Mouse (Mus musculus) monocyte, adult 2 months (primary cell): Measurements from ENCODE around the gene Mavs.
A peak's percentile ranks its signal among the peaks of the same experiment; 100 is the strongest.

Source experiments
- DNase-seq, 2 experiments: peaks; one replicate each; pipeline ENCODE4 v3.0.0; 2022; ENCODE audit warnings: low spot score in 2 of 2, low read depth in 1 of 2

Gene Mavs

DNA sequence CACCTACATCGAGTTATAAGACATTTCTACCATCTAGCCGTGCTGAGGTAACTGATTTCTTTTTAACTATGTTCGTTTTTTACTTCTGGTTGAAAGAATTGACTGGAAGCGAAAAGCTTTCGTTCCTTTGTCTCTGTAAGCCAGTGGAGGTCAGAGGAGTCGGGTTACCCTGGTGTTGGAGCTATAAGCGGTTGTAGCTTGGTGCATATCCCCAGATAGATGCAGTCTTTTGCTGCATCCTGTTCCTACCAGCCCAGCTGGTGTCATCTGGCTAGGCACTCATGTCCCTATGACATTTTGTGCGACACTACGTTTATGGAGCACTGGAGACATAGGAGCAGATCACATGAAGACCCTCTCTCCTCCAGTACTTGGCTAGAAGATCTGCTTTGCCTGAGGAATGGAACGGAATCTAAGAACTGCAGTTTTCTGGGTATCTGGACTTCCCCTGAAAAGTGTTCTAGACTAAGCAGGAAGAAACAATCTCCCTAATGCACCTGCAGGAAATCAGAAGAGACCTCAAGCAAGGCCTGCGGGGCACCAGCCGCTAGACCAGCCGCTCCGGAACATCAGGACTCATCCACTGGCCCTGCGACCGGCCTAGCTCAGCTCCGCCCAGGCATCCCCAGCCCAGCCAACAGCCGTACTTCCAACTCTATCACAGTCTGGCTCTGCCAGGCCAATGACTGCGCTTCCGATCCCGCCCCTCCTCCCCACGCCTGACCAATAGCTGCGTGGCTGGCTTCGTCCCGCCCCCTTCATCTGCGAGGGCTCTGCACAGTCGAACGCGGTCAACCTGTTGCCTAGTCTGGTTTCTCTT is at the start of gene Mavs:
Gene Mavs (plus strand): TSS at position 757 of the 820 bp plus-strand sequence.
- DNase-seq: peak; percentile 81 to 88

DNA sequence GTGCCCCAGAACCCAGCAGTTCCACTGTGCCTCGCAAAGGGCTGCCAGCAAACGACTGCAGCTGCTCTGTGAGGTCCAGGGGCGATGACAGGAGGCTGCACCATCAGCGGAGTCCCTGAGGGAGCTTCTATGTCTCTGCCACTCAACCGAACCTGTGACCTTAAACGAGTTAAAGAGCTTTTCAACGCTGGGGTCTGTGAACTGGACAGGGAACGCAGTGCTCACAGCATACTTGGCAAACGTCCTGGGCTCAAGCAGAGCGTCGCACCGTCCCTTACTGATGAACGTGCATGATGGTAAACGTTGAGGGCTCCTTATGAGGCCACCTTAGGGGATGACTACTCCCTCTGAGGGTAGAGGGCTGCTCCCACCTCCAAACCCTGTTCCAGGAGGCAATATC is 47.5 kb upstream of the Mavs start:
- DNase-seq: no peak

DNA sequence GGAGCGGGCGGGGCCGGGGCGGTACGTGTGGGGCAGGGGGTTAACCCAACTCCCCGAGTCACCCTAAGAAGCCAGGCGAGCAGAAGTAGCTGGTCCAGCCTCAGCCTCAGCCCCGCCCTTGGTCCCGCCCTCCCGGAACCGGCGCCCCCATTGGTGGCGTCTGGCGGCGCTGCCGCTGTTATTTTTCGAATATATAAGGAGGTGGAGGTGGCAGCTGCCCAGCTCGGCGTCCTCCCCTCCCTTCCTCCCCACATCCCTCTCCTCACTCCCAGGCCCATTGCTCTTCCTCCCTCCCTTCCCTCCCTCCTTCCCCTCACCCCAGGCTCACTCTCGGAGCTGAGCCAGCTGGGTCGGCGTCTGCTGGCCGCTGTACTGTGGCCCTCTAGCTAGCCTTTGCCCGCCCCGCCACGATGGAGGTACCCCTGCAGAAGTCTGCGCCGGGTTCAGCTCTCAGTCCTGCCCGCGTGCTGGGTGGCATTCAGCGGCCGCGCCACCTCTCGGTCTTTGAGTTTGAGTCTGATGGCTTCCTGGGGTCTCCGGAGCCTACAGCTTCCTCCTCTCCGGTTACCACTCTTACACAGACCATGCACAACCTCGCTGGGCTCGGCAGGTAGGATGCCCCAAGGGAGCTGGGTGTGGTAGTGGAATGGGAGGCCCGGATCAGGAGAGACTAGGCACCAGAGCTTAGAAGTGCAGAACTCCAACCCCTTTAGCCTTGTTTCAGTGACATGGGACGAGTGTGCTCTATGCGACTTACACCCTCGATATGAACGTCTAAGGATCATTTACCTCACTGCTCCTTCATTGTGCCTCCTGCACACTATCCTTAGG is 46.9 kb upstream of the Mavs start, which contains the start of the genes Cdc25b and Spef1:
Gene Cdc25b (plus strand): TSS at position 179 of the 831 bp plus-strand sequence.
Gene Spef1 (minus strand): TSS at position 512 of the 831 bp plus-strand sequence.
- DNase-seq: peak in 1 of 2 experiments; percentile 72

DNA sequence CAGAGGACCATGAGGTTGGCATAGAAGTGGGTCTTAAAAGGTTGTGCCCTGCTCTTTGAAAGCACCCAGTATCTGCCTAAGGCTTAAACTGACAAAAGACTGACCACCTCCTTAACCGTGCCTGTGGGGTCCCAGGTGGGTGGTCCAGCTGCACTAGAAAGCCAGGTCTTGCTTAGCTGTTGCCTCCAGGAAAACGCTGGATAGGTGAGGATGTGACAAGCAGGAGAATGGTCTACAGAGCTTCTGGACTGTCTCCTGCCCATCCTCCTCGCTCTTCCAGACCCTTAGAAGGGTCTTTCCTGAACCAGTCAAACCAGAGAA is 46.3 kb upstream of the Mavs start:
- DNase-seq: no peak

DNA sequence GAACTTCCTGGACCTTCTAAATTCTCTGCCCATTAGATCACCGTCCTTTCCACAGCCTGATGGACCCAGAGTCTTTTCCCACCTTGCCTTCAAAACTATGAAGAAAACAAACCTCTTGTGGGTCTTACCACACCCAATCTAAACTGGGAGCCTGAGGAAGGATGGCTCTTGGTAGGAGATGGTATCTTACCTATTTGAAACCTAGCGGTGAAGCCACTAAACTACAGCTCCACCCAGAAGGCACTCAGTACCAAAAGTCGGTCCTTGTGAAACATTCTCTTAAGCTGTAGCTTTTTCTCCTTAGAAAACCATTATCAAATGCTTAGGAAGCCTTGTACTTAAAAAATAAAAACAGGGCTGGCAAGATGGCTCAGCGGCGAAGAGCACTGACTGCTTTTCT is 45.6 kb upstream of the Mavs start:
- no peak for DNase-seq

DNA sequence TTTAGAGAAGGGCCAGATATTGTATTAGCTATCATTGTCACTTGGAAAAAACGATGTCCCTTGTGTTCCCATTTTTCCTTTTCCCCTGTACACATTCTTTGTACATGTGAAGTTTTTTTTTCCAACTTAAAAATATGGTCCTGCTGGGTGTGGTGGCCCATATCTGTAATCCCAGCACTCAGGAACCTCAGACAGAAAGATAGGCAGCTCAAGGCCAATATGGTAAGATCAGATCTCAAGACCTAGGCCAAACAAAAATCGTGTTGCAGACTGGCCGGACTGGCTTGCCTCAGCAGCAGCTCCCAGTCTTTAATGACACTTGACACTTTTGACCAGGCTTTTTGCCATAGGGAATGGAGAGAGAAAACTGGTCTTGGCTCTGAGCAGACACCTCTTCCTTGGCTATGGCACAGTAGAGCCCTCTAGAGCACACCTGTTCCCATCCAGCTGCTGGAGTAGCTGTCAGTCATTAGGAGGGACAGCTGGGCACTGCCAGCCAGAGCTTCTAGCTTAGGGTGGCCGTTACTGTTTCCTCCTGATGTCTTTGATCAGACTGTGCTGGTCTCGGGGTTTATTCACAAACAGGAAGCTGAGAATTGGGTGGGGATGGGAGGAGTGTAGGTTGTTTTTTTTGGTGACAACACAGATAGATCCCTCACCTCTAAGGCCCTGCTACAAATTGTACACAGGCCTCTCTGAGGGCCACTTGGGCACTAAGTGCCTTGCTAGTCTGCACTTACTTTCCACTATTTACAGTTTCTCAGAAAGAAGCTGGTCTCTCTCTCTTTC is 44.1 kb upstream of the Mavs start:
- DNase-seq: no peak

DNA sequence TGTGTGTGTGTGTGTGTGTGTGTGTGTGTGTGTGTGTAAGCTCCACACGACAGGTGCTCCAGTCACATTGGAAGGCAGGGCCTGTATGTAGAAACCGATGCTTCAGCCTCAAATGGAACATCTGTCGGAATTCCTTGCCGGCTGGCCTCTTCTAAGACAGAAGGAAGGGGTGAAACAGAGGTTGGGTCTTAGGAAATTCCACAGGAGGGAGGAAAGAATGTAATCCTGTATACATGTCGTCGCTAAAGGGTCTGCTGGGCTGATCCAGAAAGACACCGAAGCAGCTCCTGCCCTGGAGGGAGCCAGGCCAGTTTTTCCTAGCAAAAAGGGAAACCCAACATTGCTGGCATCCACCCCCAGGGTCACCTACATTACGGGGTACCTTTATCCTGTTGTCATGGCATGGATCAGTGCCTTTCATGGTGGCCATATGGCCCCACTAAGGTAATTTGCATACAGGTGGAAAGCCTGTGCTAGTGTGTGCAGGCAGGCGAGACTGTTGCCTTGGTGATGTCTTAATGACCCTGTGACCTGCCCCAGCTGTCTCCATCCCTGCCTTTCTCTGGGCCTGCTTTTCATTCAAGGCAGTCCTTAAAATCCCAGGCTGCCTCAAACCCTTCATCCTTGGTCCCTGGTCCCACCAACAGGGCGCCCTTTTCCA is 43.4 kb upstream of the Mavs start:
- no peak for DNase-seq

DNA sequence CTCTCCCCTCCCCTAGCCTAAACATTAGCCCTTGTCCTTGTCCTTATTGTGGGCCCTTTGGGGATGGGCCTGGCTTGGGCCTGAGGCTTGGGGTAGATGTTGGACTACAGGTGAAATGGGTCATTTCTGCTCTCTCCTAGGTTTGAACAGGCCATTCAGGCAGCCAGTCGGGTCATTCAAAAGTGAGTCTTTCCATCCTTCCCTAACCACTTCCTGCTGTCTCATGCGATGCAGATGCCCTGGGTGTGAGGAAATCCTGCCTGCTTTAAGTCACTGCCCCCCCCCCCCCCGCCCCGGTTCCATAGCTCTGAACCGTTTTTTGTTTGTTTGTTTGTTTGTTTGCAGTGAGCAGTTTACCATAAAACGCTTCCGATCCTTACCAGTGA is 42.9 kb upstream of the Mavs start:
- no peak for DNase-seq

DNA sequence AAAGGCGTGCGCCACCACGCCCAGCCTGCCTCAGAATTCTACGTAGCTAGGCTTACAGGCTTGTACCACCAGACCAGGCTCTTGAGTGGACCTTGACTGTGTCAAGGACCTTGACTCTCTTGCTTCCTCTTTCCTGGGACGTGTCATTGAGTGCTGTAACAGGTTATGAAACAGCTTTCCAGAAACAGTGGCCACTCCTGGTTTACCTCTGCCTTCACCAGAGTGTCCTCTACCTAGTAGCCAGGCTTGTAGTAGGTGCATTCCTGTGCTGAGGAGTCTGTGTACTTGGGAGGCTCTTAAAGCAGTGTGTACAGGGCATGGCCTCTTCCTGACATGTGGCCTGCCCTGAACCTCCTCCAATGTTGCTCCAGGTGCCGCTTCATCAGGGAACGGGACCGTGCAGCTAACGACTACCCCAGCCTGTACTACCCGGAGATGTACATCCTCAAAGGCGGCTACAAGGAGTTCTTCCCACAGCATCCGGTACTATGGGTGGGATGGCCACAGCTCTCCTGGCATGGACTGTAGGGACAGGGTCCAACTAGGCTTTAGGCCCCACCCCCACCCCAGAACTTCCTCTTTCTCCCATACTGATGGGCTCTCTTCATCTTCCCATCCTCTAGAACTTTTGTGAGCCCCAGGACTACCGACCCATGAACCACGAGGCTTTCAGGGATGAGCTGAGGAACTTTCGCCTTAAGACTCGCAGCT is 37.1 kb upstream of the Mavs start:
- DNase-seq: no peak

DNA sequence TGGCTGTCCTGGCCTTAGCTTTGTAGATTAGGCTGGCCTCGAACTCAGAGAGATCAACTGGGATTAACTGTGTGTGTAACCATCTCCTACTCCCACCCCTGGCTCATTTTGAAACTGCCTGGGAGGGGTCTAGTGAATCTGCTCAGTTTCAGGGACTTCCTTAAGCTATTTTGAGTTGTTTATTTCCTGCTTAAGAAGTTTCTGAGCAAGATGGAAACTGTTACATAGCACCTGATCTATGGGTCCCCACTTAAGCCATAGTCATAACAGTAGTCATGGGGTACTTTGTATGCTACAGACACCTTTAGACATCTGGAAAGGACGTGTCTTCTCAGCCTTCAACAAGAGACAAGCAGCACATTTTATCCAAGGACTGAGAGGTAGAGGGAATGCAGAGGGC is 33.2 kb upstream of the Mavs start:
- no peak for DNase-seq

DNA sequence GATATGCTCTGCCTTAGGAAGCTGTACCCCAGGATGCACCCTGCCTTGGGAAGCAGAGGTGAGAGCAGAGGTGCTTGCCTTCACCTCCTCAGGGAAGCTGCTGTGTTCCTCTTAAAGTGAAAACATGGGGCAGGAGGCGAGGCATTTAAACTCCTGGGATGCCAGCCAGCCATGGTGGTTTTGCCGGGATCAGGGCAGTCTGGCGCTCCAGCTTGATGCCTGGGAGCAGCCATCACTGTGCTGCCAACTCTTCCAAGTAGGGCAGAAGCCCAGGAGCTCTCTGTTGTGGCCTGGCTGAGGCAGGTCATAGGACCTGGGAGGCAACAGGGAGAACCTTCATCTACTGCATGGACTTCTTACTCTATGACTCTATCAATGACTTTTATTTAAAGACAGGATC is 32.6 kb upstream of the Mavs start:
- no peak for DNase-seq

DNA sequence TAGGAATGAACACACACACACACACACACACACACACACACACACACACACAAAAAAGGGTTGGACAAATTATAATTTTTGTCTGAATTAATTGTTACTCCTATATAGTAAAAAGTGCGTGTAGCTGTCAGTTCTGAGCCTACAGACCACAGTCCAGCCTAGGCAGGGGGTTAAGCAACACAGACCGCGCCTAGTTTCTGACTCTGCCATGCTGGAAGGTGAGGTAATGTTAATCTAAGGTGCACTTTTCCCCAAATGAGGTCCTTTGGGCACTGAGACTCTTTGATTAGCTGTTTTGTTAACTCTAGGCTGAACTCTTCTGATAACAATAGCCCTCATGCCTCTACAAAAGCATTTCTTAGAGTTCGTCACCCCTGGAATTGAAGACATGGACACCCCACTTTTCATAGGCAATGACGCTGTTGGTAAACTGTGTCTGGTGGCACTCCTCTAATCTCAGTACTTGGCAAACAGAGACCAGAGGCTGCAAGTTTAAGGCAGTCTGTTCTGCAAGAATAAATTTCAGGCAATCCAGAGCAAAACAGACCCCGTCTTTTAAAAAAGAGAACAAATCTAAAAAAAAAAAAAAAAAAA is 29.9 kb upstream of the Mavs start:
- DNase-seq: no peak

DNA sequence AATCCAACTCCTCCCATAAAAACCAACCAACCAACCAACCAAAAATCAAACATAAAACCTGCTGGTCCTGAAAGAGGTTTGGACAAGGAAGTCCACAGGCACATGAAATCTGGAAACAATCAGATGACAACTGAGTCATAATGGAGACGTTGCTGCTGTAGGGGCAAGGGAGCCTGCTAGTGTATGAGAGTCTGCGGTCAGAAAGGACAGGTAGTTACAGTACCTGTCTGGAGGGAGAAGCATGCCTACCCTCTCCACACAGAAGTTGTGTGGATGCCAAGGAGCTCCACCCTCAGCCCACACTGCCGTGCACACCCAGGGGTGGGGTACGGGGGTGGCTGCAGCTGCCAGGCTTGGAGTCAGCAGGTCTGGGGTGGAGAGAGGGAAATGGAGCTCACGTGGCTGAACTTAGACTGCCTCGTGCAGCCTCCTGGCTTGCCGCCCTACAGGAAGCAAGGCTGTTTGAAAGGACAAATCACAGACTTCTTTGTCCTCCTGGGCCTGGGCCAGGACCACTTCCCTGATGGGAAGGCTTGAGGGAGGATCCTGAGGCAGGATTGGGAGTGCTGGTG is 29.4 kb upstream of the Mavs start:
- DNase-seq: peak; percentile 56 to 71

DNA sequence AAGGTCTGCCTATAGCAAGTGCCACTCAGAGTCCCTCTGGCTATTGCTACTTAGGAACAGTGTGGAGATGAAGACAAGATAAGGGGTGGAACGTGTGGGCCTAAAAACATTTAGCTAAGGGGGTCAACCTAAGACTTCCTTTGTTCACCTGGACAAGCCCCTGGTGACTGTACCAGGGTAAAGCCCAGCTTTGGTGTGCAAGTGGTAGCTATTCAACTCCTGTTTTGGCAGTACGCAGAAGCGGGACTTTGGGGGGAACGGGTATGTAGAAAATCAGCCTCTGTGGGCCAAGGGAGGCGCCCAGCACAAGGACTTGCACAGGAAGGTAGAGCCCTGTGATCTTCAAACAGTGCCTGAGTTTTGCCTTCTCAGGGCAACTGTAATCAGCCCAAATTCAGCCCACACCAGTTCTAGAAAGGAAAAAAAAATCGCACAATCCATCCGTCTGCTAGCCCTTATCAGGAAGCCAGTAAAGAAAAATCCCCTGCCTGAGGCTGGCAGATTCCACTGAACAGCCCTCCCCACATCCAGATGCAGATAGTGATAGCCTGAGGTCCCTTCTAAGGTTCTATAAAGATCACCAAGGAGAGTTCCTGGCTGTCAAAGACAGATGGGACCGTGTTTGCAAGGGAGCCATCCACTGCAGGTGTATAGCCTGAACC is 28.2 kb upstream of the Mavs start:
- no peak for DNase-seq

DNA sequence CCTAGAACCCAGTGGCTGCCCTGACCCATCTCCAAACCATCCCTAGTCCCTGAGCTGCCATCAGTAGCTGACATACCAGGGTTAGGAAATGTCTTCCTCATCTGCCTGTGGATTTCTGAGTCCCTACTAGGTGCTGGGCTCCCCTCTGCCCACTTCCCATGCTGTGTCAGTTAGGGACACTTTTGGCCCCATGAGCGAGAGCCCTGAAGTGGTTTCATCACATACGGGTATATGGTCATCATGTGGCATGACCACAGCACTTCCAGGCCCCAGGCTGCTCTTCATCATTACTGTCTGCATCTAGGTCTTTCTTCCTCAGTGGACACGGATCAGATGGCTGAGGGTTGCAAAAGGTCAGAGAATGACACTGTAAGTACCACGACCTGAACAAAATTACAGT is 27.1 kb upstream of the Mavs start, which contains the start of gene Ap5s1:
Gene Ap5s1 (plus strand): TSS at position 301 of the 400 bp plus-strand sequence.
- DNase-seq: no peak

DNA sequence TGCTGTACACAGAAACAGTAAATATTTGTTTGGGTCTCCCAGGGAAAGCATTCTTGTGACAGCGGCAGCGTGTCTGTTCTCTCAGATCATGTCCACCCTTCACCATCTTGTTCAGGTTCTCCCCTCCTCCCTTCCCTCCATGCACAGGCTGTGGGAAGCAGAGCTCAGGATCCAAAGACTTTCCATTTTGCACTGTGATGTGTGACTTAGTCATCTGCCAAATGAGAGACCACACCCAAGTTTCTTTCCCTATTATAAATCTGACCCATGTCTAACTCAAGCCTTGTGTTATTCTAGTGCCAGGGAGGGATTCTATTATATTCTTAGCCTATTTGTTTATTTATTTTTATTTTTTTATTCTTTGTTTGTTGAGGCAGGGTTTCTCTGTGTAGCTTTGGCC is 25.5 kb upstream of the Mavs start:
- no peak for DNase-seq

DNA sequence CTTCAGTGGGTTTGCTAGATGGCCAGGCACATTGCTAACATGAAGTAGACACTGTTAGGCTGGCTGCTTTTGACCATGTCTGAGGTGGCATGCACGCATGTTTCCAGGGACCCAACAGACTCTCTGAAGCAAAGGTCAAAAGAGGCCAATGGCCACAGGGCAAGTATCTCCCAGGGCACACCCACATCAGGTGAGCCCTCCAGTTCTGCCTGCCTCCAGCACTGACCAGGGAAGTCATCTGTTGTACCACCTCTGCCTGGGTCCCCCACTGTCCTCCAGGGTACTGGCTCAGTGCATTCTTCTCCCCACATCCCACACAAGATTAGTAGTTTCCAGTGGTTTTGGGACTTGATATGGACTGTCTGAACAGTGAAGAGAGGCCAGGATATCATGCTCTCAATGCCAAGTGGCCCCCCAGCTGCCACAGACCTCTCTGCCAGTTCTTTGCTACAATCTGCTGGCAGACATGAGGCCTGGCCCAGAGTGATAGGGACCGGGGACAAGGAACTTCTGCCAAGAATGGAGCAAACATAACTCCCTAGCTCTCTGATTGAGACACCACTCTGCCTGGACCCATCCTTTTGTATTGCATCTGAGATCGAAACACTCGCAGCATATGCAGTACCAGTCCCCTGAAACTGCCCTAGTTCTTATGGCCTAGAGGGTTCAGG is 24.6 kb upstream of the Mavs start:
- DNase-seq: no peak

DNA sequence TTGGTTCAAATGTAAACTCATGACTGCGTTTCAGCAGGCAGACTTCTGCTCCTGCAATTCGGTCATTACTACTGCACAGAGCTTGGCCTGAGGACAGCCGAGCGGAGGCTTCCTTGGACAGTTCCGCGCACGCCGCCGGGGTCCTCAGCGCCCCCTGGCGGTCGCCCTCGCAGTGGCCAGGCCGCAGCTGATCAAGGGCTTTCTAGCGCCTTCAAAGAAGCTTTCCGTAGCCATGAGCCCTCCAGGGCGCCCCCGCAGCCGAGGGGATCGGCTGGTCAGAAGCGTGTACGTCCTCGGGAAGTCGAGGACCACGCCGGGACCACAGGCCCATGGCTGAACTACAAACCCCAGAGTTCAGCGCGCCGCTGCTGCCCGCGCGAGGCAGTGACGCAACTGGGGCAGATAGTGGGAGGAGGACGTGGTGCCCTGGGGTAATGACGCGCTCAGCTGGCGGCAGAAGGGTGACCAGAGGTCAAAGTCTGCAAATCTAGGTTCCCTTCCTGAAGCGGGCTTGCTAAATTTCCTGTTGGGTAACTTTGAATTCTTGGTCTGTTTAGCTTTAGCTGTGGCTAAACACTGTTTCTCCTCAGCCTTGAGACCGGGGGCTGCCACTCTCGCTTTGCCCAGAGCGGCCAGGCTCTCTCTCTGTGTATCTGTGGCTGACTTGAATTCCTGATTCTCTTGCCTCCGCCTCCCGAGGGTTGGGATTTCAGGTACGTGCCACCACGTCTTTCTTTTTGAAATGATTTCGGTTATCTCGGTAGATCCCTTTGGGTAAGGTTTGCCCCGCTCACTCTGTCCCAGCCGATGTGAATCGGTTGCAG is 23.7 kb upstream of the Mavs start:
- DNase-seq: peak; percentile 94 to 95
